Mouse (Mus musculus): ENCODE results near the gene Arf1. TPM values are rescaled to one million over a fixed set of nuclear protein-coding genes. Genes with fewer than 3 reads are reported as not detected.
A peak's percentile ranks its signal among the peaks of the same experiment; 100 is the strongest.
"Not testable (repeated sequence)": the region's sequence is repeated elsewhere in the genome, so short reads cannot be mapped to it uniquely, and the experiment has no call there.

Gene Arf1
- total RNA-seq, 2 experiments from 2014 or later, result 222 to 228 TPM

GRCm38 (mm10) chr11:59226787-59227603 lies 1.1 kb downstream of the Arf1 start:
- DNase-seq, result no peak

- no peak for DNase-seq
Observed at GRCm38 (mm10) chr11:59226251-59226650, 1.8 kb downstream of the Arf1 start.

- no peak for DNase-seq
Observed at GRCm38 (mm10) chr11:59225167-59225566, 2.9 kb downstream of the Arf1 start.

- DNase-seq, result no peak
Observed at GRCm38 (mm10) chr11:59224470-59224869, 3.6 kb downstream of the Arf1 start.

GRCm38 (mm10) chr11:59224025-59224424 lies 4.0 kb downstream of the Arf1 start:
- no peak for DNase-seq

GRCm38 (mm10) chr11:59222306-59222705 lies 5.8 kb downstream of the Arf1 start:
- DNase-seq, result no peak

- no peak for DNase-seq
Observed at GRCm38 (mm10) chr11:59221604-59222003, 6.5 kb downstream of the Arf1 start.

- no peak for DNase-seq
Observed at GRCm38 (mm10) chr11:59219064-59219463, 9.0 kb downstream of the Arf1 start.

- no peak for DNase-seq
Observed at GRCm38 (mm10) chr11:59218389-59218998, 9.6 kb downstream of the Arf1 start.

GRCm38 (mm10) chr11:59216955-59217354 lies 11.1 kb downstream of the Arf1 start:
- no peak for DNase-seq

GRCm38 (mm10) chr11:59212892-59213494 lies 15.1 kb downstream of the Arf1 start:
- DNase-seq, result no peak

- DNase-seq, result not testable (repeated sequence)
Observed at GRCm38 (mm10) chr11:59212320-59212719, 15.8 kb downstream of the Arf1 start.

GRCm38 (mm10) chr11:59211561-59211960 lies 16.5 kb downstream of the Arf1 start:
- not testable (repeated sequence) for DNase-seq

- no peak for DNase-seq
Observed at GRCm38 (mm10) chr11:59210020-59210419, 18.1 kb downstream of the Arf1 start.

GRCm38 (mm10) chr11:59209580-59209979 lies 18.5 kb downstream of the Arf1 start:
- DNase-seq, result no peak

GRCm38 (mm10) chr11:59209003-59209441 lies 19.0 kb downstream of the Arf1 start:
- peak; percentile 59 for DNase-seq

- DNase-seq, result peak; percentile 92
Observed at GRCm38 (mm10) chr11:59208153-59208831, 19.8 kb downstream of the Arf1 start, which contains the start of gene 2310033P09Rik. Gene 2310033P09Rik, plus strand, starts transcription at chr11:59208321.

GRCm38 (mm10) chr11:59202081-59202995 lies 25.7 kb downstream of the Arf1 start, which contains the start of gene Mrpl55:
Gene Mrpl55, plus strand, starts transcription at chr11:59202486.
- peak; percentile 97 for DNase-seq

- no peak for DNase-seq
Observed at GRCm38 (mm10) chr11:59201216-59202002, 26.7 kb downstream of the Arf1 start.

GRCm38 (mm10) chr11:59196230-59196629 lies 31.8 kb downstream of the Arf1 start:
- no peak for DNase-seq

GRCm38 (mm10) chr11:59192059-59192386 lies 36.0 kb downstream of the Arf1 start, which contains the start of gene Guk1:
Gene Guk1, minus strand, starts transcription at chr11:59192212.
- DNase-seq, result no peak
